Mouse (Mus musculus): ENCODE data around the gene Tbx1. TPM values are rescaled to one million over a fixed set of nuclear protein-coding genes. Genes with fewer than 3 reads are reported as not detected.

Gene Tbx1
- polyA plus RNA-seq, 1 experiment from 2014 or later: 3.8 TPM

- no peak overlapping the region for H3K27ac ChIP-seq (ENCODE audit: low read depth, low read length)
- H3K4me2 ChIP-seq (ENCODE audit: low read depth): no peak overlapping the region
- no peaks in the 10 kb centered on the region for H3K9me3 ChIP-seq (ENCODE audit: control insufficient read depth, low read length)
- H3K27me3 ChIP-seq (ENCODE audit: control insufficient read depth, insufficient read depth, low read length): peaks cover 61% of the 10 kb centered on the region
- peaks cover 11% of the 10 kb centered on the region; the same call in 1 of the 2 replicates for H3K4me1 ChIP-seq (ENCODE audit: control insufficient read depth, insufficient read depth, low read length)
- no peak for DNase-seq (ENCODE audit: low spot score)
- no peak for ATAC-seq (ENCODE audit: insufficient read depth, low FRiP score, low TSS enrichment)
- H3K9ac ChIP-seq (ENCODE audit: low read length): no peak overlapping the region
- WGBS: 23% methylated on average over 4 of the region's 4 CpGs
- peaks cover 6% of the 10 kb centered on the region for H3K36me3 ChIP-seq (ENCODE audit: control insufficient read depth, insufficient read depth, low read length)
- no peak overlapping the region for H3K4me3 ChIP-seq (ENCODE audit: low read depth, low read length)
Measured at GRCm38 (mm10) chr16:18619110-18619509, 28.6 kb upstream of the Tbx1 start.

- Histone ChIP-seq H3K9ac (ENCODE audit: low read length) (no peak overlapping the region), H3K4me2 (ENCODE audit: low read depth) (no peak overlapping the region), H3K27ac (ENCODE audit: low read depth, low read length) (no peak overlapping the region), H3K27me3 (ENCODE audit: control insufficient read depth, insufficient read depth, low read length) (peaks cover 53% of the 10 kb centered on the region), H3K36me3 (ENCODE audit: control insufficient read depth, insufficient read depth, low read length) (peaks cover 2% of the 10 kb centered on the region; the same call in 1 of the 2 replicates), H3K4me3 (ENCODE audit: low read depth, low read length) (no peak overlapping the region), H3K9me3 (ENCODE audit: control insufficient read depth, low read length) (no peaks in the 10 kb centered on the region), H3K4me1 (ENCODE audit: control insufficient read depth, insufficient read depth, low read length) (peaks cover 13% of the 10 kb centered on the region; the same call in 1 of the 2 replicates)
- 53% methylated on average over 2 of the region's 2 CpGs for WGBS
- ATAC-seq (ENCODE audit: insufficient read depth, low FRiP score, low TSS enrichment) (no peak), DNase-seq (ENCODE audit: low spot score) (no peak)
Measured at GRCm38 (mm10) chr16:18618297-18618696, 27.8 kb upstream of the Tbx1 start.

GRCm38 (mm10) chr16:18617370-18618065 lies 27.0 kb upstream of the Tbx1 start:
- ATAC-seq (ENCODE audit: insufficient read depth, low FRiP score, low TSS enrichment) (peak; percentile 53; the same call in 1 of the 2 replicates), DNase-seq (ENCODE audit: low spot score) (peak; percentile 92)
- Histone ChIP-seq H3K27ac (ENCODE audit: low read depth, low read length) (no peak overlapping the region), H3K4me2 (ENCODE audit: low read depth) (peak overlapping the region; percentile 36), H3K9me3 (ENCODE audit: control insufficient read depth, low read length) (no peaks in the 10 kb centered on the region), H3K27me3 (ENCODE audit: control insufficient read depth, insufficient read depth, low read length) (peaks cover 45% of the 10 kb centered on the region), H3K9ac (ENCODE audit: low read length) (no peak overlapping the region), H3K4me1 (ENCODE audit: control insufficient read depth, insufficient read depth, low read length) (peaks cover 13% of the 10 kb centered on the region; the same call in 1 of the 2 replicates), H3K36me3 (ENCODE audit: control insufficient read depth, insufficient read depth, low read length) (no peaks in the 10 kb centered on the region), H3K4me3 (ENCODE audit: low read depth, low read length) (no peak overlapping the region)
- 2% methylated on average over 27 of the region's 27 CpGs for WGBS

- Histone ChIP-seq H3K4me2 (ENCODE audit: low read depth) (no peak overlapping the region; the same call in 1 of the 2 replicates), H3K9ac (ENCODE audit: low read length) (no peak overlapping the region), H3K9me3 (ENCODE audit: control insufficient read depth, low read length) (no peaks in the 10 kb centered on the region), H3K27ac (ENCODE audit: low read depth, low read length) (no peak overlapping the region), H3K4me1 (ENCODE audit: control insufficient read depth, insufficient read depth, low read length) (peaks cover 8% of the 10 kb centered on the region), H3K36me3 (ENCODE audit: control insufficient read depth, insufficient read depth, low read length) (no peaks in the 10 kb centered on the region), H3K27me3 (ENCODE audit: control insufficient read depth, insufficient read depth, low read length) (peaks cover 3% of the 10 kb centered on the region), H3K4me3 (ENCODE audit: low read depth, low read length) (no peak overlapping the region)
- ATAC-seq (ENCODE audit: insufficient read depth, low FRiP score, low TSS enrichment) (no peak), DNase-seq (ENCODE audit: low spot score) (no peak)
- WGBS: 70% methylated on average over 3 of the region's 3 CpGs
Measured at GRCm38 (mm10) chr16:18613301-18613700, 22.8 kb upstream of the Tbx1 start.

- no peaks in the 10 kb centered on the region for H3K9me3 ChIP-seq (ENCODE audit: control insufficient read depth, low read length)
- no peak overlapping the region for H3K27ac ChIP-seq (ENCODE audit: low read depth, low read length)
- peaks cover 6% of the 10 kb centered on the region; the same call in 1 of the 2 replicates for H3K27me3 ChIP-seq (ENCODE audit: control insufficient read depth, insufficient read depth, low read length)
- DNase-seq (ENCODE audit: low spot score) (no peak), ATAC-seq (ENCODE audit: insufficient read depth, low FRiP score, low TSS enrichment) (0 out of 2 replicates have a peak, but pooled peaks have one; percentile 45)
- H3K9ac ChIP-seq (ENCODE audit: low read length): no peak overlapping the region
- WGBS: 49% methylated on average over 13 of the region's 13 CpGs
- no peaks in the 10 kb centered on the region for H3K36me3 ChIP-seq (ENCODE audit: control insufficient read depth, insufficient read depth, low read length)
- no peak overlapping the region for H3K4me2 ChIP-seq (ENCODE audit: low read depth)
- H3K4me3 ChIP-seq (ENCODE audit: low read depth, low read length): no peak overlapping the region
- H3K4me1 ChIP-seq (ENCODE audit: control insufficient read depth, insufficient read depth, low read length): peaks cover 12% of the 10 kb centered on the region
Measured at GRCm38 (mm10) chr16:18611752-18612151, 21.3 kb upstream of the Tbx1 start.

GRCm38 (mm10) chr16:18609099-18609498 lies 18.6 kb upstream of the Tbx1 start:
- Histone ChIP-seq H3K9ac (ENCODE audit: low read length) (no peak overlapping the region), H3K4me3 (ENCODE audit: low read depth, low read length) (no peak overlapping the region), H3K9me3 (ENCODE audit: control insufficient read depth, low read length) (no peaks in the 10 kb centered on the region), H3K4me1 (ENCODE audit: control insufficient read depth, insufficient read depth, low read length) (peaks cover 12% of the 10 kb centered on the region), H3K27me3 (ENCODE audit: control insufficient read depth, insufficient read depth, low read length) (peaks cover 9% of the 10 kb centered on the region; the same call in 1 of the 2 replicates), H3K36me3 (ENCODE audit: control insufficient read depth, insufficient read depth, low read length) (no peaks in the 10 kb centered on the region), H3K4me2 (ENCODE audit: low read depth) (no peak overlapping the region), H3K27ac (ENCODE audit: low read depth, low read length) (no peak overlapping the region)
- no peak for DNase-seq (ENCODE audit: low spot score)
- ATAC-seq (ENCODE audit: insufficient read depth, low FRiP score, low TSS enrichment): no peak
- WGBS: 67% methylated on average over 2 of the region's 2 CpGs

- Histone ChIP-seq H3K4me1 (ENCODE audit: control insufficient read depth, insufficient read depth, low read length) (peaks cover 9% of the 10 kb centered on the region), H3K4me3 (ENCODE audit: low read depth, low read length) (no peak overlapping the region), H3K36me3 (ENCODE audit: control insufficient read depth, insufficient read depth, low read length) (no peaks in the 10 kb centered on the region), H3K4me2 (ENCODE audit: low read depth) (no peak overlapping the region), H3K9me3 (ENCODE audit: control insufficient read depth, low read length) (no peaks in the 10 kb centered on the region), H3K9ac (ENCODE audit: low read length) (no peak overlapping the region), H3K27me3 (ENCODE audit: control insufficient read depth, insufficient read depth, low read length) (peaks cover 9% of the 10 kb centered on the region; the same call in 1 of the 2 replicates), H3K27ac (ENCODE audit: low read depth, low read length) (no peak overlapping the region)
- 3% methylated on average over 11 of the region's 11 CpGs for WGBS
- ATAC-seq (ENCODE audit: insufficient read depth, low FRiP score, low TSS enrichment) (no peak), DNase-seq (ENCODE audit: low spot score) (peak; percentile 41)
Measured at GRCm38 (mm10) chr16:18608226-18608625, 17.8 kb upstream of the Tbx1 start.

GRCm38 (mm10) chr16:18605705-18606104 lies 15.2 kb upstream of the Tbx1 start:
- no peak for ATAC-seq (ENCODE audit: insufficient read depth, low FRiP score, low TSS enrichment)
- H3K9ac ChIP-seq (ENCODE audit: low read length): no peak overlapping the region
- H3K36me3 ChIP-seq (ENCODE audit: control insufficient read depth, insufficient read depth, low read length): no peaks in the 10 kb centered on the region
- H3K9me3 ChIP-seq (ENCODE audit: control insufficient read depth, low read length): no peaks in the 10 kb centered on the region
- 86% methylated on average over 5 of the region's 5 CpGs for WGBS
- H3K4me3 ChIP-seq (ENCODE audit: low read depth, low read length): no peak overlapping the region
- peaks cover 5% of the 10 kb centered on the region for H3K4me1 ChIP-seq (ENCODE audit: control insufficient read depth, insufficient read depth, low read length)
- DNase-seq (ENCODE audit: low spot score): no peak
- no peak overlapping the region for H3K27ac ChIP-seq (ENCODE audit: low read depth, low read length)
- H3K4me2 ChIP-seq (ENCODE audit: low read depth): no peak overlapping the region
- peaks cover 9% of the 10 kb centered on the region; the same call in 1 of the 2 replicates for H3K27me3 ChIP-seq (ENCODE audit: control insufficient read depth, insufficient read depth, low read length)

- DNase-seq (ENCODE audit: low spot score) (no peak), ATAC-seq (ENCODE audit: insufficient read depth, low FRiP score, low TSS enrichment) (no peak)
- Histone ChIP-seq H3K9ac (ENCODE audit: low read length) (no peak overlapping the region), H3K9me3 (ENCODE audit: control insufficient read depth, low read length) (no peaks in the 10 kb centered on the region), H3K4me3 (ENCODE audit: low read depth, low read length) (no peak overlapping the region), H3K27ac (ENCODE audit: low read depth, low read length) (no peak overlapping the region), H3K4me1 (ENCODE audit: control insufficient read depth, insufficient read depth, low read length) (peaks cover 5% of the 10 kb centered on the region), H3K36me3 (ENCODE audit: control insufficient read depth, insufficient read depth, low read length) (no peaks in the 10 kb centered on the region), H3K27me3 (ENCODE audit: control insufficient read depth, insufficient read depth, low read length) (peaks cover 9% of the 10 kb centered on the region; the same call in 1 of the 2 replicates), H3K4me2 (ENCODE audit: low read depth) (no peak overlapping the region)
- 73% methylated on average over 8 of the region's 8 CpGs for WGBS
Measured at GRCm38 (mm10) chr16:18604267-18604701, 13.8 kb upstream of the Tbx1 start.

All from neural tube, embryonic 11.5 days (tissue).